Mouse (Mus musculus): ENCODE data around the gene Hipk2. TPM values are rescaled to one million over a fixed set of nuclear protein-coding genes. Genes with fewer than 3 reads are reported as not detected.
A peak's percentile ranks its signal among the peaks of the same experiment; 100 is the strongest.

The Hipk2 gene
- total RNA-seq, 2 experiments from 2014 or later = 45.8 to 49.0 TPM

- intact Hi-C loops (cut with DNase I; ENCODE audit: low total_unique reads) = no loop called here
- DNase-seq = no peak
Measured at GRCm38 (mm10) chr6:38772836-38773518, 103.0 kb downstream of the Hipk2 start.

- intact Hi-C loops (cut with DNase I; ENCODE audit: low total_unique reads) = no loop called here
- DNase-seq = no peak
Measured at GRCm38 (mm10) chr6:38771061-38771667, 104.8 kb downstream of the Hipk2 start.

- intact Hi-C loops (cut with DNase I; ENCODE audit: low total_unique reads) = no loop called here
- DNase-seq = no peak
Measured at GRCm38 (mm10) chr6:38769627-38770026, 106.3 kb downstream of the Hipk2 start.

GRCm38 (mm10) chr6:38762588-38763265 is 113.2 kb downstream of the Hipk2 start:
- no peak for DNase-seq
- intact Hi-C loops (cut with DNase I; ENCODE audit: low total_unique reads) = no loop called here

GRCm38 (mm10) chr6:38762006-38762405 is 114.0 kb downstream of the Hipk2 start:
- intact Hi-C loops (cut with DNase I; ENCODE audit: low total_unique reads) = no loop called here
- no peak for DNase-seq

- DNase-seq = no peak
- intact Hi-C loops (cut with DNase I; ENCODE audit: low total_unique reads) = no loop called here
Measured at GRCm38 (mm10) chr6:38760911-38761706, 114.9 kb downstream of the Hipk2 start.

- intact Hi-C loops (cut with DNase I; ENCODE audit: low total_unique reads) = no loop called here
- DNase-seq = no peak
Measured at GRCm38 (mm10) chr6:38759922-38760620, 115.9 kb downstream of the Hipk2 start.

GRCm38 (mm10) chr6:38759186-38759585 is 116.8 kb downstream of the Hipk2 start:
- no peak for DNase-seq
- intact Hi-C loops (cut with DNase I; ENCODE audit: low total_unique reads) = no loop called here

GRCm38 (mm10) chr6:38757597-38757996 is 118.4 kb downstream of the Hipk2 start:
- DNase-seq = no peak
- intact Hi-C loops (cut with DNase I; ENCODE audit: low total_unique reads) = no loop called here

- intact Hi-C loops (cut with DNase I; ENCODE audit: low total_unique reads) = no loop called here
- DNase-seq = no peak
Measured at GRCm38 (mm10) chr6:38756968-38757367, 119.0 kb downstream of the Hipk2 start.

GRCm38 (mm10) chr6:38755961-38756360 is 120.0 kb downstream of the Hipk2 start:
- intact Hi-C loops (cut with DNase I; ENCODE audit: low total_unique reads) = no loop called here
- DNase-seq = no peak

GRCm38 (mm10) chr6:38755188-38755587 is 120.8 kb downstream of the Hipk2 start:
- intact Hi-C loops (cut with DNase I; ENCODE audit: low total_unique reads) = no loop called here
- no peak for DNase-seq

GRCm38 (mm10) chr6:38753729-38754128 is 122.2 kb downstream of the Hipk2 start:
- peak; percentile 11 for DNase-seq

GRCm38 (mm10) chr6:38753025-38753424 is 122.9 kb downstream of the Hipk2 start:
- DNase-seq = no peak
- intact Hi-C loops (cut with DNase I; ENCODE audit: low total_unique reads) = no loop called here

More at GRCm38 (mm10) chr6:38753729-38754128, 122.2 kb downstream of the Hipk2 start:
- intact Hi-C loops (cut with DNase I; ENCODE audit: low total_unique reads) = no loop called here

- no peak for DNase-seq
- intact Hi-C loops (cut with DNase I; ENCODE audit: low total_unique reads) = no loop called here
Measured at GRCm38 (mm10) chr6:38752495-38752894, 123.5 kb downstream of the Hipk2 start.

- DNase-seq = no peak
- intact Hi-C loops (cut with DNase I; ENCODE audit: low total_unique reads) = no loop called here
Measured at GRCm38 (mm10) chr6:38748037-38748436, 127.9 kb downstream of the Hipk2 start.

- intact Hi-C loops (cut with DNase I; ENCODE audit: low total_unique reads) = no loop called here
- DNase-seq = no peak
Measured at GRCm38 (mm10) chr6:38743351-38743750, 132.6 kb downstream of the Hipk2 start.

GRCm38 (mm10) chr6:38742441-38742840 is 133.5 kb downstream of the Hipk2 start:
- intact Hi-C loops (cut with DNase I; ENCODE audit: low total_unique reads) = no loop called here
- DNase-seq = no peak

- intact Hi-C loops (cut with DNase I; ENCODE audit: low total_unique reads) = no loop called here
- DNase-seq = no peak
Measured at GRCm38 (mm10) chr6:38741024-38741423, 134.9 kb downstream of the Hipk2 start.

Measured in gastrocnemius, postnatal 14 days (tissue).